Mouse (Mus musculus) heart, embryonic 10.5 days (tissue): ENCODE measurements at regions not wholly inside any gene's neighbourhood (a gene's known extent, or its start where the extent isn't known, plus 50 kb on each side); places are given as distances from the start of the nearest gene placed in this dataset.

Experiments used
- DNase-seq: peaks from one replicate; pipeline ENCODE4 v3.0.0-alpha.2; 2017; ENCODE audit warnings: low spot score
- H3K27ac ChIP-seq: fragments of 300-500 bp; sonication (generic); 2 replicates; pipeline ENCODE4 v1.5.1; 2016; ENCODE audit warnings: mild to moderate bottlenecking
- H3K27me3 ChIP-seq: fragments of 300-500 bp; sonication (generic); 2 replicates; pipeline ENCODE4 v1.6.1; 2016; ENCODE audit warnings: mild to moderate bottlenecking; ENCODE audit not compliant: poor library complexity, insufficient read depth, severe bottlenecking
- H3K36me3 ChIP-seq: fragments of 300-500 bp; sonication (generic); 2 replicates; pipeline ENCODE4 v1.6.1; 2016; ENCODE audit warnings: mild to moderate bottlenecking, moderate library complexity
- H3K4me1 ChIP-seq: fragments of 300-500 bp; sonication (generic); 2 replicates; pipeline ENCODE4 v1.6.1; 2016; ENCODE audit warnings: mild to moderate bottlenecking
- H3K4me3 ChIP-seq: fragments of 300-500 bp; sonication (generic); 2 replicates; pipeline ENCODE4 v1.5.1; 2016; ENCODE audit warnings: mild to moderate bottlenecking, moderate library complexity
- H3K9me3 ChIP-seq: fragments of 300-500 bp; sonication (generic); 2 replicates; pipeline ENCODE4 v1.6.1; 2016; ENCODE audit warnings: mild to moderate bottlenecking, moderate library complexity
- WGBS: fragments of 180-500 bp; shearing (Covaris S2); methylation state at CpG from one replicate; pipeline ENCODE4 v1.1.7; 2016; 5-methylcytosine and 5-hydroxymethylcytosine counted together

GRCm38 (mm10) chr14:25378717-25379224 is 80.2 kb upstream of the Zmiz1 start:
- Histone ChIP-seq H3K27ac (peak overlapping the region; percentile 98), H3K4me3 (peak overlapping the region; percentile 63), H3K4me1 (peaks cover 59% of the 10 kb centered on the region), H3K9me3 (no peaks in the 10 kb centered on the region), H3K36me3 (no peaks in the 10 kb centered on the region), H3K27me3 (no peaks in the 10 kb centered on the region)
- 5% methylated on average over 13 of the region's 13 CpGs for WGBS
- DNase-seq: no peak

GRCm38 (mm10) chr14:25383169-25383824 is 75.7 kb upstream of the Zmiz1 start:
- H3K4me3 ChIP-seq: no peak overlapping the region
- no peaks in the 10 kb centered on the region for H3K36me3 ChIP-seq
- H3K9me3 ChIP-seq: no peaks in the 10 kb centered on the region
- H3K27ac ChIP-seq: peak overlapping the region; percentile 77
- DNase-seq: no peak
- no peaks in the 10 kb centered on the region for H3K27me3 ChIP-seq
- H3K4me1 ChIP-seq: peaks cover 67% of the 10 kb centered on the region
- WGBS: 16% methylated on average over 4 of the region's 4 CpGs

- H3K36me3 ChIP-seq: no peaks in the 10 kb centered on the region
- H3K4me3 ChIP-seq: no peak overlapping the region
- H3K27ac ChIP-seq: peak overlapping the region; percentile 77
- H3K4me1 ChIP-seq: peaks cover 61% of the 10 kb centered on the region
- DNase-seq: no peak
- no peaks in the 10 kb centered on the region for H3K9me3 ChIP-seq
- WGBS: 47% methylated on average over 5 of the region's 5 CpGs
- H3K27me3 ChIP-seq: no peaks in the 10 kb centered on the region
Observed at GRCm38 (mm10) chr14:25385644-25386043, 73.3 kb upstream of the Zmiz1 start.

- H3K27me3 ChIP-seq: no peaks in the 10 kb centered on the region
- H3K4me1 ChIP-seq: peaks cover 47% of the 10 kb centered on the region
- no peak overlapping the region for H3K4me3 ChIP-seq
- 69% methylated on average over 4 of the region's 4 CpGs for WGBS
- no peaks in the 10 kb centered on the region for H3K36me3 ChIP-seq
- H3K9me3 ChIP-seq: no peaks in the 10 kb centered on the region
- H3K27ac ChIP-seq: peak overlapping the region; percentile 52
- DNase-seq: no peak
Observed at GRCm38 (mm10) chr14:25387780-25388179, 71.2 kb upstream of the Zmiz1 start.

- Histone ChIP-seq H3K9me3 (no peaks in the 10 kb centered on the region), H3K36me3 (no peaks in the 10 kb centered on the region), H3K4me3 (no peak overlapping the region), H3K27me3 (no peaks in the 10 kb centered on the region), H3K4me1 (peaks cover 31% of the 10 kb centered on the region), H3K27ac (peak overlapping the region; percentile 68)
- WGBS: 11% methylated on average over 2 of the region's 2 CpGs
- no peak for DNase-seq
Observed at GRCm38 (mm10) chr14:25389314-25389713, 69.7 kb upstream of the Zmiz1 start.

GRCm38 (mm10) chr14:25392412-25392811 is 66.6 kb upstream of the Zmiz1 start:
- 68% methylated on average over 6 of the region's 6 CpGs for WGBS
- no peaks in the 10 kb centered on the region for H3K27me3 ChIP-seq
- no peak for DNase-seq
- no peak overlapping the region for H3K4me3 ChIP-seq
- H3K36me3 ChIP-seq: no peaks in the 10 kb centered on the region
- no peak overlapping the region for H3K27ac ChIP-seq
- H3K9me3 ChIP-seq: no peaks in the 10 kb centered on the region
- peaks cover 35% of the 10 kb centered on the region for H3K4me1 ChIP-seq

- Histone ChIP-seq H3K27ac (no peak overlapping the region), H3K9me3 (no peaks in the 10 kb centered on the region), H3K27me3 (no peaks in the 10 kb centered on the region), H3K36me3 (no peaks in the 10 kb centered on the region), H3K4me3 (no peak overlapping the region), H3K4me1 (peaks cover 38% of the 10 kb centered on the region)
- 85% methylated on average over 6 of the region's 6 CpGs for WGBS
- no peak for DNase-seq
Observed at GRCm38 (mm10) chr14:25392940-25393339, 66.0 kb upstream of the Zmiz1 start.

- Histone ChIP-seq H3K27me3 (no peaks in the 10 kb centered on the region), H3K4me3 (no peak overlapping the region), H3K27ac (peak overlapping the region; percentile 56; the same call in 1 of the 2 replicates), H3K36me3 (no peaks in the 10 kb centered on the region), H3K4me1 (peaks cover 44% of the 10 kb centered on the region), H3K9me3 (no peaks in the 10 kb centered on the region)
- DNase-seq: no peak
- WGBS: 79% methylated on average over 6 of the region's 6 CpGs
Observed at GRCm38 (mm10) chr14:25394931-25395330, 64.1 kb upstream of the Zmiz1 start.

- peak; percentile 92 for DNase-seq
- WGBS: 1% methylated on average over 9 of the region's 9 CpGs
- Histone ChIP-seq H3K27me3 (no peaks in the 10 kb centered on the region), H3K36me3 (no peaks in the 10 kb centered on the region), H3K9me3 (no peaks in the 10 kb centered on the region), H3K27ac (peak overlapping the region; percentile 87), H3K4me1 (peaks cover 64% of the 10 kb centered on the region), H3K4me3 (peak overlapping the region; percentile 47)
Observed at GRCm38 (mm10) chr14:25396990-25397531, 61.9 kb upstream of the Zmiz1 start.

- Histone ChIP-seq H3K27me3 (no peaks in the 10 kb centered on the region), H3K27ac (peak overlapping the region; percentile 87), H3K4me3 (0 out of 2 replicates have a peak overlapping the region, but pooled peaks have one; percentile 12), H3K9me3 (no peaks in the 10 kb centered on the region), H3K36me3 (no peaks in the 10 kb centered on the region), H3K4me1 (peaks cover 71% of the 10 kb centered on the region)
- DNase-seq: no peak
- WGBS: 24% methylated on average over 5 of the region's 5 CpGs
Observed at GRCm38 (mm10) chr14:25397751-25398150, 61.2 kb upstream of the Zmiz1 start.

GRCm38 (mm10) chr14:25398745-25399144 is 60.2 kb upstream of the Zmiz1 start:
- H3K27me3 ChIP-seq: no peaks in the 10 kb centered on the region
- H3K4me3 ChIP-seq: no peak overlapping the region
- no peaks in the 10 kb centered on the region for H3K9me3 ChIP-seq
- H3K36me3 ChIP-seq: no peaks in the 10 kb centered on the region
- DNase-seq: no peak
- 79% methylated on average over 5 of the region's 5 CpGs for WGBS
- H3K4me1 ChIP-seq: peaks cover 81% of the 10 kb centered on the region
- peak overlapping the region; percentile 87 for H3K27ac ChIP-seq

- no peak overlapping the region for H3K4me3 ChIP-seq
- 57% methylated on average over 3 of the region's 3 CpGs for WGBS
- H3K27me3 ChIP-seq: no peaks in the 10 kb centered on the region
- DNase-seq: no peak
- H3K9me3 ChIP-seq: no peaks in the 10 kb centered on the region
- peak overlapping the region; percentile 87 for H3K27ac ChIP-seq
- H3K4me1 ChIP-seq: peaks cover 86% of the 10 kb centered on the region
- no peaks in the 10 kb centered on the region for H3K36me3 ChIP-seq
Observed at GRCm38 (mm10) chr14:25399286-25399685, 59.7 kb upstream of the Zmiz1 start.

- H3K36me3 ChIP-seq: no peaks in the 10 kb centered on the region
- no peaks in the 10 kb centered on the region for H3K27me3 ChIP-seq
- H3K4me1 ChIP-seq: peaks cover 97% of the 10 kb centered on the region
- DNase-seq: peak; percentile 90
- peak overlapping the region; percentile 87 for H3K27ac ChIP-seq
- no peak overlapping the region for H3K4me3 ChIP-seq
- WGBS: 62% methylated on average over 19 of the region's 19 CpGs
- no peaks in the 10 kb centered on the region for H3K9me3 ChIP-seq
Observed at GRCm38 (mm10) chr14:25401104-25401963, 57.7 kb upstream of the Zmiz1 start.
